ENCODE assay signal across 8 mouse cellular contexts in the genomic region with DNA sequence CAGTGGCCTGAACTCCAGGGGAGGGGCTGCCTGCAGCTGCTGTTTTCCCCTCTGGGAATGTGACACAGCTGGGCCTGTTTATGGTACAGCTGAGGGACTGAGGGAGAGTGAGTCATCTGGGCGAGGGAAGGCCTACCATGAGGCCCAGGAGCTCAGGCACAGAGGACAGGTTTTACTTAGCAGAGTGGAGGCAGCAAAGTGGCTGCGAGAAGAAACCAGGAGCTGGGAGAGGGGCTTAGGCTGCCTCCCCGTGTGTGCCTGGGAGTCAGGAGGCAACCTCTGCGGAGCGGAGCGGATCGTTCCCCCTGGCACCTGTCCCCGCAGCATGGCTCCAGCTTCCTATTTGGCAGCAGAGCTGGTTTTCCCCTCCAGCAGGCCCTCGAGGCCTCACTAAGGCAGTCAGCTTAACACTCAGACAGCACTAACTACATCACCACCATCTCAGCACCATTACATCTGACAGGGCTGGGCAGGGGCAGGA. TPM values are rescaled to one million over a fixed set of nuclear protein-coding genes. Genes with fewer than 3 reads are reported as not detected.
DNase-seq lines count a peak whose midpoint lies in the region; ATAC-seq and TF ChIP-seq lines count a peak whose summit lies in the region.

No protein-coding gene starts in this region.

- peaks cover 4% of the 10 kb centered on the region in 2 experiments; a peak in 2 of 4 replicates for H3K4me1 ChIP-seq in ES-E14 (ENCODE audit: control insufficient read depth in 2 of 2, insufficient read depth in 2 of 2, low read length in 2 of 2, poor library complexity in 1 of 2)
- peaks cover 25% of the 10 kb centered on the region for H3K4me1 ChIP-seq in heart, postnatal 0 days (ENCODE audit: control insufficient read depth, insufficient read depth)
- peaks cover 26% of the 10 kb centered on the region; the same call in 1 of the 2 replicates for H3K4me1 ChIP-seq in lung, postnatal 0 days (ENCODE audit: insufficient read depth, low read depth, low read length)

- no peak for TF ChIP-seq EP300 in heart, postnatal 0 days (IDR thresholded peaks at IDR 0.05; ENCODE audit: low read depth)
- no peak for TF ChIP-seq EP300 in lung, postnatal 0 days (IDR thresholded peaks at IDR 0.05)

- H3K27ac ChIP-seq in ES-E14 (ENCODE audit: insufficient read depth, low read depth, low read length, poor library complexity, severe bottlenecking): no peak overlapping the region
- H3K27ac ChIP-seq in heart, postnatal 0 days (ENCODE audit: low read depth): peak overlapping the region; percentile 49
- peak overlapping the region; percentile 75 for H3K27ac ChIP-seq in lung, postnatal 0 days (ENCODE audit: low read length)

- H3K9ac ChIP-seq in ES-E14 (ENCODE audit: insufficient read depth, low read depth, low read length, poor library complexity, severe bottlenecking): 0 out of 2 replicates have a peak overlapping the region, but pooled peaks have one; percentile 18
- peak overlapping the region; percentile 25 for H3K9ac ChIP-seq in heart, postnatal 0 days (replicated peaks; ENCODE audit: low read depth, low read length)
- H3K9ac ChIP-seq in lung, postnatal 0 days (replicated peaks; ENCODE audit: low read depth): peak overlapping the region; percentile 16; the same call in 1 of the 2 replicates

- in situ Hi-C loops in ES-E14 (cut with MboI; ENCODE audit: low sequenced_read_pairs in 2 of 2, unreplicated experiment in 2 of 2): no loop called here

- H3K27me3 ChIP-seq in heart, postnatal 0 days (ENCODE audit: control insufficient read depth, insufficient read depth, low read length): no peaks in the 10 kb centered on the region
- no peaks in the 10 kb centered on the region for H3K27me3 ChIP-seq in lung, postnatal 0 days (replicated peaks; ENCODE audit: insufficient read depth, low read length)

- ATAC-seq in cerebellum, adult (ENCODE audit: insufficient number of reproducible peaks, low FRiP score, low TSS enrichment): peak; percentile 68; the same call in 1 of the 2 replicates
- ATAC-seq in heart, postnatal 0 days (ENCODE audit: insufficient read depth, low read depth): peak; percentile 36; the same call in 1 of the 2 replicates
- peak; percentile 51 for ATAC-seq in lung, postnatal 0 days
- ATAC-seq in megakaryocyte-erythroid progenitor cell, adult 5-6 weeks (replicated peaks; ENCODE audit: low FRiP score, low TSS enrichment, poor library complexity, severe bottlenecking): no peak

- 20% methylated on average over 9 of the region's 9 CpGs for WGBS in heart, postnatal 0 days
- 39% methylated on average over 9 of the region's 9 CpGs for WGBS in lung, postnatal 0 days

- no peak for TF ChIP-seq CTCF in heart, postnatal 0 days (IDR thresholded peaks at IDR 0.05; ENCODE audit: low read depth)
- no peak for TF ChIP-seq CTCF in lung, postnatal 0 days (IDR thresholded peaks at IDR 0.05)

- H3K4me2 ChIP-seq in heart, postnatal 0 days (ENCODE audit: low read depth, low read length): no peak overlapping the region
- no peak overlapping the region for H3K4me2 ChIP-seq in lung, postnatal 0 days (replicated peaks; ENCODE audit: low read depth, low read length)

- H3K4me3 ChIP-seq in ES-E14 (ENCODE audit: insufficient read depth in 1 of 2, low read depth in 1 of 2, low read length in 2 of 2, poor library complexity in 1 of 2, severe bottlenecking in 1 of 2): peak overlapping the region in 1 of 2 experiments; percentile 3; a peak in 1 of 4 replicates
- H3K4me3 ChIP-seq in heart, postnatal 0 days (ENCODE audit: low read depth, low read length): no peak overlapping the region
- H3K4me3 ChIP-seq in lung, postnatal 0 days (ENCODE audit: low read depth, low read length): no peak overlapping the region

- no peaks in the 10 kb centered on the region; the same call in 1 of the 2 replicates for H3K36me3 ChIP-seq in ES-E14 (ENCODE audit: control insufficient read depth, insufficient read depth, low read length, poor library complexity, severe bottlenecking)
- H3K36me3 ChIP-seq in heart, postnatal 0 days (replicated peaks; ENCODE audit: control insufficient read depth, insufficient read depth, low read length): no peaks in the 10 kb centered on the region
- no peaks in the 10 kb centered on the region for H3K36me3 ChIP-seq in lung, postnatal 0 days (ENCODE audit: insufficient read depth, low read length)

- no peak for DNase-seq in cerebellum, postnatal 4 days (ENCODE audit: low spot score in 2 of 2)
- no peak for DNase-seq in ES-E14 (ENCODE audit: low read depth, low spot score)
- peak; percentile 54 for DNase-seq in fibroblast of lung, adult 2 months (ENCODE audit: low read depth)
- no peak for DNase-seq in heart, postnatal 0 days (ENCODE audit: low spot score)
- peak; percentile 85 for DNase-seq in lung, postnatal 0 days (ENCODE audit: low spot score)
- no peak for DNase-seq in thymus, postnatal 0 days (ENCODE audit: low spot score)

- no peaks in the 10 kb centered on the region for H3K9me3 ChIP-seq in ES-E14 (ENCODE audit: control insufficient read depth, insufficient read depth, low read depth, low read length)
- H3K9me3 ChIP-seq in heart, postnatal 0 days (replicated peaks; ENCODE audit: control insufficient read depth, low read length): no peaks in the 10 kb centered on the region
- no peaks in the 10 kb centered on the region for H3K9me3 ChIP-seq in lung, postnatal 0 days (ENCODE audit: low read length)

TF ChIP-seq in ES-E14, 5 proteins besides CTCF, POLR2A, EP300 and RAD21:
- TF ChIP-seq ZC3H11A (IDR thresholded peaks at IDR 0.05; ENCODE audit: borderline replicate concordance, low read depth, low read length): no peak
- TF ChIP-seq HCFC1 (IDR thresholded peaks at IDR 0.05; ENCODE audit: borderline replicate concordance, insufficient read depth, low read length): no peak
- no peak for TF ChIP-seq CHD2 (IDR thresholded peaks at IDR 0.05; ENCODE audit: low read depth, low read length)
- TF ChIP-seq MAFK (IDR thresholded peaks at IDR 0.05; ENCODE audit: insufficient read depth, low read depth, low read length): no peak
- no peak for TF ChIP-seq ZNF384 (IDR thresholded peaks at IDR 0.05; ENCODE audit: low read depth, low read length)

RNA-seq across cellular contexts. Expression of a gene that starts 20.5 kb away (rescaled TPM):
- 24.8 and 32.5 TPM in 2 replicates for total RNA-seq in ES-E14 (2012; rRNA removed)
- 3.6 and 6.0 TPM in 2 replicates for total RNA-seq in heart, postnatal 0 days (2014; rRNA removed; ENCODE audit: low replicate concordance)
- 4.5 and 4.8 TPM in 2 replicates for polyA plus RNA-seq in heart, postnatal 0 days (2015; fragmentation: Nextera tagmentation; extraction: Ambion mirVana)
- polyA plus RNA-seq in lung, postnatal 0 days (2015; fragmentation: Nextera tagmentation; extraction: Ambion mirVana): 18.2 and 24.0 TPM in 2 replicates
- total RNA-seq in megakaryocyte-erythroid progenitor cell, adult 5-6 weeks (2014; fragmentation: Nextera tagmentation): 1.2 and 2.2 TPM in 2 replicates
- total RNA-seq in megakaryocyte-erythroid progenitor cell, adult 5-6 weeks (2017): 1.9 and 2.9 TPM in 2 replicates
- 33.2 and 33.6 TPM in 2 replicates for polyA plus RNA-seq in thymus, postnatal 0 days (2015; fragmentation: Nextera tagmentation; extraction: Ambion mirVana)

RNA-seq across cellular contexts. Expression of a gene that starts 35.9 kb away (rescaled TPM):
- total RNA-seq in ES-E14 (2012; rRNA removed): 31.3 and 40.3 TPM in 2 replicates
- total RNA-seq in heart, postnatal 0 days (2014; rRNA removed; ENCODE audit: low replicate concordance): 58.4 and 59.6 TPM in 2 replicates
- 74.0 and 76.8 TPM in 2 replicates for polyA plus RNA-seq in heart, postnatal 0 days (2015; fragmentation: Nextera tagmentation; extraction: Ambion mirVana)
- polyA plus RNA-seq in lung, postnatal 0 days (2015; fragmentation: Nextera tagmentation; extraction: Ambion mirVana): 71.1 and 74.4 TPM in 2 replicates
- 69.0 and 96.5 TPM in 2 replicates for total RNA-seq in megakaryocyte-erythroid progenitor cell, adult 5-6 weeks (2014; fragmentation: Nextera tagmentation)
- total RNA-seq in megakaryocyte-erythroid progenitor cell, adult 5-6 weeks (2017): 46.2 and 58.2 TPM in 2 replicates
- 103 and 112 TPM in 2 replicates for polyA plus RNA-seq in thymus, postnatal 0 days (2015; fragmentation: Nextera tagmentation; extraction: Ambion mirVana)

RNA-seq across cellular contexts. Expression of a gene that starts 38.7 kb away (rescaled TPM):
- total RNA-seq in ES-E14 (2012; rRNA removed): 3.1 and 4.3 TPM in 2 replicates
- total RNA-seq in heart, postnatal 0 days (2014; rRNA removed; ENCODE audit: low replicate concordance): 20.2 and 21.6 TPM in 2 replicates
- 9.6 and 10.0 TPM in 2 replicates for polyA plus RNA-seq in heart, postnatal 0 days (2015; fragmentation: Nextera tagmentation; extraction: Ambion mirVana)
- polyA plus RNA-seq in lung, postnatal 0 days (2015; fragmentation: Nextera tagmentation; extraction: Ambion mirVana): 18.5 and 21.2 TPM in 2 replicates
- 1.0 TPM in 1 of 2 replicates, not detected in the other for total RNA-seq in megakaryocyte-erythroid progenitor cell, adult 5-6 weeks (2014; fragmentation: Nextera tagmentation)
- 0.65 TPM in 1 of 2 replicates, not detected in the other for total RNA-seq in megakaryocyte-erythroid progenitor cell, adult 5-6 weeks (2017)
- 2.4 and 2.7 TPM in 2 replicates for polyA plus RNA-seq in thymus, postnatal 0 days (2015; fragmentation: Nextera tagmentation; extraction: Ambion mirVana)

RNA-seq across cellular contexts. Expression of a gene that starts 42.1 kb away (rescaled TPM):
- 0.79 and 0.89 TPM in 2 replicates for total RNA-seq in ES-E14 (2012; rRNA removed)
- total RNA-seq in heart, postnatal 0 days (2014; rRNA removed; ENCODE audit: low replicate concordance): 41.5 and 50.8 TPM in 2 replicates
- polyA plus RNA-seq in heart, postnatal 0 days (2015; fragmentation: Nextera tagmentation; extraction: Ambion mirVana): 27.1 and 30.2 TPM in 2 replicates
- polyA plus RNA-seq in lung, postnatal 0 days (2015; fragmentation: Nextera tagmentation; extraction: Ambion mirVana): 12.4 and 15.7 TPM in 2 replicates
- total RNA-seq in megakaryocyte-erythroid progenitor cell, adult 5-6 weeks (2014; fragmentation: Nextera tagmentation): 1.5 TPM in 1 of 2 replicates, not detected in the other
- 0.72 TPM in 1 of 2 replicates, not detected in the other for total RNA-seq in megakaryocyte-erythroid progenitor cell, adult 5-6 weeks (2017)
- polyA plus RNA-seq in thymus, postnatal 0 days (2015; fragmentation: Nextera tagmentation; extraction: Ambion mirVana): 0.90 and 1.1 TPM in 2 replicates

Comparison
In these comparisons a context has a peak if more than half of its experiments do, and no peak if none do; other contexts are left out.
1. DNase-seq: peak in fibroblast of lung, adult 2 months (single experiment) and lung, postnatal 0 days (single experiment); none in cerebellum, postnatal 4 days (0 of 2), ES-E14 (single experiment), heart, postnatal 0 days (single experiment) and thymus, postnatal 0 days (single experiment).
2. Peak in every context shown above with its lines, with median percentiles within 50 percentile points of each other: H3K9ac ChIP-seq.